In the genomic region with DNA sequence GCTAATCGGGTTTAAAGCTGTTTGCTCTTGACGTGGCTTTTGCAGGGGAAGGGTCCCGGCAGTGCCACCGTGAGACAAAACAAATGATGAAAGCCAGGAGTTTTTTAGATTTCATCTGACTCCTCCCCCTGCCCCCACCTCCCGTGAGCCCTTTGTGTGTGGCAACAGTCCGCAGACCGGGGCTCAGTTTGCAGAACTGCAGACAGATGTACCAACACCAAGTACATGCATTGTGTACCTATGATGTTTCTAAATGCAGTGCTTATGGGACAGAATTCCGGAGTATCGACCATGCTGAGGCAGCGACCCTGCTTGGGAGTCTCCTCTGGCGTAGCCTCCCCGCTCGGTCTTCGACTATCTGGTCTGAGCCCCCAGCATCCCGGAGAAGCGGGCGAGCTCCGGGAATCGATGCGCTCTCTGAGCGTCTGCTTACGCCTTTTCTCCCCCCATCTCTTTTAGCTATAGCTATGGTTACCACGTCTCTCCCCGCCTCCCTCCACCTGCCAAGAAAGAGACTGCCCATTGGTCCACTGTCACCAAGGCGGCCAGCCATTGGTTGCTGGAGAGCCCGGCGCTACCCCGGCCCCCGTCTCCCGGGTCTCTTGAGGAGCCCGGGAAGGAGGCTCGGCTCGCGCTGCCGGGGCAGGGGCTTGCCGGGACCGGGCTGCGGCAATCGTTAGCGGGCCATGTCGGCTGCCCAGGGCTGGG, we compare ENCODE assay signal across 8 mouse cellular contexts. TPM values are rescaled to one million over a fixed set of nuclear protein-coding genes. Genes with fewer than 3 reads are reported as not detected.
A peak's percentile ranks its signal among the peaks of the same experiment; 100 is the strongest.
DNase-seq lines count a peak whose midpoint lies in the region; ATAC-seq lines count a peak whose summit lies in the region.

TSS of gene Klhdc10 (plus strand) at position 561 of the 708 bp plus-strand sequence.

- peak; percentile 96 for ATAC-seq in megakaryocyte progenitor cell, adult 5-6 weeks (replicated peaks; ENCODE audit: poor library complexity)

- peak; percentile 99 for DNase-seq in adipocyte (ENCODE audit: low spot score)
- peak; percentile 99 for DNase-seq in embryo, embryonic 10 days (ENCODE audit: low spot score)
- peak; percentile 97 for DNase-seq in gastrocnemius, postnatal 10 days
- DNase-seq in induced T-regulatory cell, adult 2 months (ENCODE audit: low read depth): peak; percentile 99
- DNase-seq in left cerebral cortex, adult 9 months (ENCODE audit: low spot score in 2 of 2): peak; percentile 98 to 100
- peak; percentile 99 for DNase-seq in right cerebral cortex, postnatal 14 days
- peak; percentile 100 for DNase-seq in urinary bladder, postnatal 36 days (ENCODE audit: low spot score in 2 of 2)

RNA-seq across cellular contexts. Expression of gene Klhdc10, which starts in this region (rescaled TPM):
- 10 to 100 TPM; 52.8 to 54.8 TPM for total RNA-seq in gastrocnemius, postnatal 10 days (2021)
- total RNA-seq in megakaryocyte progenitor cell, adult 5-6 weeks (2015): 27.2 and 28.4 TPM in 2 replicates
- 50.8 and 69.9 TPM in 2 replicates for total RNA-seq in megakaryocyte progenitor cell, adult 5-6 weeks (2017)

Comparison
In these comparisons a context has a peak if more than half of its experiments do, and no peak if none do; other contexts are left out.
1. Peak in every context shown above with its lines: DNase-seq and ATAC-seq.